Mouse (Mus musculus): ENCODE measurements around the gene Hist3h2a.

The Hist3h2a gene

DNA sequence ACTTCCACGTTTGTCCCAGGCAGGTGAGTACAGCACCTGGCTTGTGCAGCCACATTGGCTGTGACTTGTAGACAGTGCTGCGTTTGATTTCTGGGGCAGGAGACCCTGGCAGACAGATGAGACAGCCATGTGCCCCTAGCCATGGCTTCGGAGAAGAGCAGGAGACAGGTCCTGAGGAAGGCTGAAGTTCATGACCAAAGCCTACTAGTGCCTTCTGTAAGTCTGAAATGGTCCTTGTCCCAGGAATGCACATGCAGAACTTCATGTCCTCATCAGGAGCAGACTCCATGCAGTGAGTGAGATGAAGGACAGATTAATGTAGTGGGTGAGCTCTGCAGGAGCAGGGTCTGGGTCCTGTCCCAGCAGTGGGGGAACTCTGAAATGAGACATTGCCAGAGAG is 37.4 kb downstream of the Hist3h2a start:
- DNase-seq (ENCODE audit: low read depth, low spot score), result no peak

GRCm38 (mm10) chr11:58993091-58993670 is 38.7 kb downstream of the Hist3h2a start:
- no peak for DNase-seq (ENCODE audit: low read depth, low spot score)

DNA sequence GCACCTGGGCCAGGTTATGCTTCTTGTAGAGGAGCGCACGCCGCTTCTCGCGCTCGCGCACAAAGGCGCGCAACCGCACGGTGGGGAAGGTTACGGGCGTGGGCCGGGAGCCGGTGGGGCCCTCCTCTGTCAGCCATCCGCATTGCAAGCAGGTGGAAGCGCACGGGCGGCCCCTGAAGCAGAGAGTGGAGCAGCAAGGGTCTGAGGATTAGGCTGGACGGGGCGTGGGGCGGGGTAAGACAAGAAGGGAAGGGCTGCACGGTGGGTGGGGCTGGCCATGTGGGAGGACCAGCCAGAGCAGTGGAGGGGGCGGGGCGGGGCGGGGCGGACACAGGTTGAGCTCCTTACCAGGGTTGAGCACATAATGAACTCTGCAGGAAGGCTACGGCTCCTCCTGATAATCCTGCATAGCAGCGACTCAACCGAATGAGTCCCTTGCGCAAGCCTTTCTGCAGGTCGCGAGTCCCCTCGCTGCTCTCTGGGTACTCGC is 39.9 kb downstream of the Hist3h2a start:
- peak; percentile 13 for DNase-seq (ENCODE audit: low read depth, low spot score)

DNA sequence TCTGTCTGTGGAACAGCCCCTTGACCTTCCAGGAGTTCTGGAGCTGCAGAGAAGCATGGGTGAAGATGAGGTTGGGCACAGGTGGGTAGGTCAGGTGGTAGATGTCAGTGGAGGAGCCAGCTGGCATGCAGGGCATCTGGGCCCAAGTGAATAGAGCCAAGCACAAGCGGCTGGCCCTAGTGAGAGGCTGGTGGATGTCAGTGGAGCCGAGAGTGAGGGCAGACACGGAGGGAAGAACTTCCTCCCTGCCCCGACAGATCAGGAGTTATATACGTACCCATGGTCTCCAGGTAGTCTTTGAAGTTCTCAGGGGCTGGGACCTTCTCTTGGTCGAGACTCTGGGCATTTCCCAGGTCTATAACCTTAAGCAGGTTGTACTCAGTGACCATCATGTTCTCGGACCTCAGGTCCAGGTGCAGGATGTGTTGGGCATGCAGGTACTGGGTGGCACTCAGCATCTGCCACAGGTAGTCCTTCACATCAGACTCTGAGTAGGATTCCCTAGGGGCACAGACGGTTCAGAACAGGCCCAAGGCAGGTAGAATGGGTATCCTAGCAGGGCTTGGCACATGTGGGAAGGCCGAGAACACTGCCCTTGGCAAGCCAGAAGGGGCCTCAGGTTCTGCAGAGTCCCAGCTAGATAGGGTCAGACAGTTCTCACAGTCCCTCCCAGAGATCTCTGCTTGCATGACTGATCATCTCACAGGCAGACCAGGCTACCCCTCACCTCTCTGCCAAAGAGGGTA is 40.7 kb downstream of the Hist3h2a start:
- no peak for DNase-seq (ENCODE audit: low read depth, low spot score)

DNA sequence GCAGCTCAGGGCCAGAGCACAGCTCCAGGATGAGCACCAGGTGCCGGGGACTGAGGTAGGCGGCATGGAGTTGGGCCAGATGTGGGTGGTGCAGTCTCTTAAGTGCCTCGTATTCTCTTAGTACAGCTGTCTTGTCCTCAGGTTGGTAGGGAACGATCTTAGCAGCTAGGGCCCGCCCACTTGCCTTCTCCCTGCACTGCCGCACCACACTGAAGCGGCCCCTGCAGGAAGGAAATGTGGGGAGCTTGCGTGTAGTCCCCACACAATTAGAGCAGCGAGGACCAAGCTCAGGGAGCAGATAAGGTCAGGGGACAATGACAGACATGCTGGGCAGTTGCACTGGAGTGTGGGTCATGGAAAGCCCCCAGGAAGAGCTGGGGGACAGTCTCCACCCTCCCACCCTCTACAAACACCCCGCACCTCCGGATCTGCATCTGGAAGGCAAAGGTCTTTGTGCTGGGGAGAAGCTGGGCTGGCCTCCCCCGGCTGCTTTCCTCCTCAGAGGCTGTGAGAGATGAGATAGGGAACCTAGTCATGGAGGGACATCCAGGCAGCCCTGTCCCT is 41.4 kb downstream of the Hist3h2a start:
- DNase-seq (ENCODE audit: low read depth, low spot score), result no peak

DNA sequence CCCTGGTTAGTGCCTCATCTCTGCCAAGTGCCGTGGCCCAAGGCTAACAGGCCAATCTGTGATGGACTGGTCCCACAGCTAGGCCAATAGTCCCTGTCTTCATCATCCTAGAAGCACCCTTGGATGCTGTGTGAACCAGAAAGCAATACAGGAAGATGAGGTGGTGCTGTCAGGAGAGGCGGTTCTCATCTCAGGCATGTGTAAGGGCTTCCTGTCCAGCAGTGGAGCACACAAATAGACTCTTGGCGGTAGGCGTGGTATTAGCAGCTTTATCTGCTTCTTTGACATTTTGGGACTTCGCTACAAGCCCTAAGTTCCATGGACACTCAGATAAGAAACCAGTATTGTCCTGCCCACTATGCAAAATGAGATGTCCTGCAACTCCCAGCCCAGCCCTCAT is 43.1 kb downstream of the Hist3h2a start:
- DNase-seq (ENCODE audit: low read depth, low spot score), result no peak

DNA sequence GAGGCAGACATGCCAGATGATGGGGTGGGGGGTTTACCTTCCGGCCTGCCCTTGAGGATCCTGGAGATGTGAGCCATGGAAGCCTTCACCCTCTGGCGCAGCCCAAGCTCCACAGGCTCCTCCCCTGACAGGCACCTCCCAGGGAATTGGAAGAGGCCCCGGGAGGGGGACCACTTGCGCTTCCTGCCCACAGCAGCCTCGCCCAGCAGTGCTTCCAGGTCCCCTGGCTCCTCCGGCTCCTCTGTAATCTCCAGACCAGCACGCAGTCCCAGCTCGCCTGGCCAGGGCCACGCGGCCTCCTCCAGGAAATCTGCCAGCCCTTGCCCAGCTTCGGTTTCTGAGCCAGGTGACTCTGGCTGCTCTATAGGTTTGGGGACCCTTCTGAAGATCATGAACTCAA is 44.7 kb downstream of the Hist3h2a start:
- DNase-seq (ENCODE audit: low read depth, low spot score), result no peak

DNA sequence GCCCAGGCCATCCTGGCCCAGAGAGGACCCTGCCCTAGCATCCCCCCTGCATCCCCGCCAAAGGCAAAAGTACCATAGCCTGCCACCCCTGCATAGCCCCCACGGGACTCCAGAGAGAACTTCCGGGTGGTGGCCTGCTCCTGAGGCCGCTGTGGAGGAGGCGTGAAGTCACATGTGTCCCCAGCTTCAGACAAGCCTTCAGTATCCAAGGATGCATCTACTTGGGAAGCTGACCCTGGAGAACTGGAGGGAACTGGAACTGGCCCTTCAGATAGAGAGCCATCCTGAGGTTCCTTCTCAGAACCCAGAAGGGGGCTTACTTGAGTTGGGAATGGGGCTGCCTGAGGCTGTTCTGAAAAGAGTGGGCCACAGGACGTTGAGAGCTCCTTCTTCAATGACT is 45.3 kb downstream of the Hist3h2a start:
- DNase-seq (ENCODE audit: low read depth, low spot score), result no peak

- no peak for DNase-seq (ENCODE audit: low read depth, low spot score)
These were observed 46.1 kb downstream of the Hist3h2a start for GRCm38 (mm10) chr11:59000635-59001034.

GRCm38 (mm10) chr11:59002327-59003079 is 48.0 kb downstream of the Hist3h2a start:
- no peak for DNase-seq (ENCODE audit: low read depth, low spot score)

Measured in embryo, embryonic 11.5 days (tissue).